Mouse (Mus musculus): ENCODE data around the gene St6galnac3.

The St6galnac3 gene

DNA sequence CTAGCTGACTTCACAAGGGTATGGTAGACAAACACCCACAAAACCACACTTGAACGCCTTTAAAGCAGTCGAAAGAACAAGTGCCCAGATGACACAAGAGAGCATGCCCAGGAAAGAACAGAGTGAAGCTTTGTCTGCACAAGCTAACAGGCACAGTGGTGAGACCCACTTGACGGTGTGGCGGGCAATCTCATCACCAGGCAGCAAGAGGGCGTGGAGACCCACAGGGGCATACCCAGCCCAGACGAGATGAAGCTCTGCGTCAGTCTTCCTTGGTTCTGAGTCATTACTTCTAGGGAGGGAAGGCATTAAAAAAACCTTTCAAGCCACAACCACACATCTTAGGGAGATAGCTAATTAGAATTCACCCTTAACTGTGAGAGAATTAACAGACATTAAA lies 79.2 kb downstream of the St6galnac3 start:
- no peak for DNase-seq

DNA sequence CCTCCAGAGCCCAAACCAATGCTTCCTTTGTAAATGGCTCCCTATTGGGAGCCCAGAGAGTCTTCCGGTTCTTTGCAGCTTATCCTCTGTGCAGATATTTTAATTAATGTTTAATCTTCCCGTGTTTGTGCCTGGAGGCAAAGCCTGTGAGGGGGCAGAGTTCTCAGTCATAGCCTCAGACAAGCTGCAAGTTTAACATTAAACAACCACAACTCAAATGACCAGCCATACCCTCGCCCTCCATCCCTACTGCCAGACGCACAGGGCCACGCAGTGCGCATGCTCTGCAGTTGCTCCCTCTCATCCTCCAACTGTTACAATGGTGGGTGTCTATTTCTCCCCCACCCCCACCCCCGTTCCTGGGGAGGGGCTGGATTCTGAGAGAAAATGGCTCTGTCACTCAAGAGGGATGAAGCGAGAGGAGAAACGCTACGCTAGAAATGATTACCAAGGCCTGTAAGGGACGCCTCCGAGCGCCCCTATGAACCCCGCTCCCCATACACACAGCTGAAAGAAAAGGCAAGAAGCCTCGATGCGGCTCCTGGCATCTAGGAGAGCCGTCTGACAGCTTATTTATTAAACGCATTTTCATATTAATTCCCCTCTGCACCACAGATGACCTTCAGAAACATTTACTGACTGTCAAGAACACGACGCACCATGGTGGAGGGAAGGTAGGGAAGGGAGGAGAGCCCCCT lies 81.0 kb downstream of the St6galnac3 start:
- peak; percentile 70 for DNase-seq

DNA sequence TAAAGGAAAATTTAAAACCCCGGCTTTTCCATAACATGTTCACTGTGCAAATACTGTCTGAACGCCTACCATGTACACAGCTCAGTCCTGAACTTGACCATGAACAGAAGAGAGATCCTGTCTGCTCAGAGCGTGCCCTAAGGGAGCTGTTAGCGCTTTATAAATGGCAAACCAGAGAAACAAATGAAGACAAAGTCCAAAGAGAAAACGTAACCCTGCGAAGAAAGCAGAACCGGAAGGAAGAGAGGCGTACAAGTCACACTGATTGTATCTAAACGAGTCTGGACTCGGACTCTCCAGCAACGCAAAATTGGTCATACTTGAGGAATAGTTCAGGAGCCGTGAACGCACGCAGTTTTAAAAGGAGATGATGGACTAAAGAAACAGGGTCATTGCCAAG lies 82.1 kb downstream of the St6galnac3 start:
- no peak for DNase-seq

DNA sequence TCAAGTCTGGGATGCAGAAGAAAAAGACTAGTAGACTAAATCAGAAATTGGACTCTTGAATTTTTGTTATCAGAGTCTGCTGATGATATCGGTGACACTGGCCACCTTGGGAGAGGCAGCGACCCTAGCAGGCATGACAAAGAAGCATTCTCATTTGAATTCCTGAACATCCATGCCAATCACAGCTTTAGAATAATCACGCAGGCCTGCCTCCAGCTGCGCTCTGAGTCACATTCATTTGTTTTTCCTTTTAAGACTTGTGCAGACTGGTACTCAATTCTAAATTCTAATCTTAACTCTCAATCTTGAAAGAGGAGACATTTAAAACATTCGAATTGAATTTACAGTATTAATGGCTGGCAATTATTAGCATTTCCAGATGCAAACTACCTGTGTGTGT lies 83.2 kb downstream of the St6galnac3 start:
- DNase-seq, result no peak

DNA sequence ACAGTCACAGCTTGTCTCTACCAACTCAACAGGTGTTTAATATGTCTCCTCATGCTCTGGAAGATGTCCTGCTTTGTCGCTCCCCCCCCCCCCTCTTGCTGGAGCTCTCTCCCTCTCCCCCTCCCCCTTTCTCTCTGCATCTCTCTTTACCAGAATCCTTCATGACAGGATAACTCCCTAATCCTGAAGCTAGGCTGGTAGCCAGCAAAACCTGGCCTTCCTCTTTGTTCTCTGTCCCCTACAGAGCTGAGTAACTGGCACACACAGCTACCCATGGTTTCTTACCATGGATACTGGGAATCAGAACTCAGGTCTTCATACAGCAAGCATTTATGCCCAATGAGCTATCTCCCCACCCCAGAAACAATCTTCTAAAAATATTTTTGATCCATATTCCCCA lies 87.6 kb downstream of the St6galnac3 start:
- DNase-seq, result no peak

DNA sequence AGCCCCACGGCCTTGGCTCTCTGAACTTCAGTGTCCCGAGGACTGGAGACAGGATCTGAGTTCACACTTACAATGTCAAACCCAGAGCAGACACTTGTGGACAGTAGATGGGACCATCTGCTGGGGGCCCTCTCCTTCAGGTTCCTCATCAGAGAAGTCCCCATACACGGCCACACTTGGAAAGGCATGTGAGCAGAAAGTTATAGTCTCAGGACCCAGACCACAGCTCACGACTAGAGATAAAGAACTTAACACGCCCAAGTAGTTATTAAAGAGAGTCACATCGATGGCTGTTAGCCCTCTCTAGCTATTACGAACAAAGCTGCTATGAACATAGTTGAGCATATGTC lies 88.2 kb downstream of the St6galnac3 start:
- DNase-seq, result no peak

DNA sequence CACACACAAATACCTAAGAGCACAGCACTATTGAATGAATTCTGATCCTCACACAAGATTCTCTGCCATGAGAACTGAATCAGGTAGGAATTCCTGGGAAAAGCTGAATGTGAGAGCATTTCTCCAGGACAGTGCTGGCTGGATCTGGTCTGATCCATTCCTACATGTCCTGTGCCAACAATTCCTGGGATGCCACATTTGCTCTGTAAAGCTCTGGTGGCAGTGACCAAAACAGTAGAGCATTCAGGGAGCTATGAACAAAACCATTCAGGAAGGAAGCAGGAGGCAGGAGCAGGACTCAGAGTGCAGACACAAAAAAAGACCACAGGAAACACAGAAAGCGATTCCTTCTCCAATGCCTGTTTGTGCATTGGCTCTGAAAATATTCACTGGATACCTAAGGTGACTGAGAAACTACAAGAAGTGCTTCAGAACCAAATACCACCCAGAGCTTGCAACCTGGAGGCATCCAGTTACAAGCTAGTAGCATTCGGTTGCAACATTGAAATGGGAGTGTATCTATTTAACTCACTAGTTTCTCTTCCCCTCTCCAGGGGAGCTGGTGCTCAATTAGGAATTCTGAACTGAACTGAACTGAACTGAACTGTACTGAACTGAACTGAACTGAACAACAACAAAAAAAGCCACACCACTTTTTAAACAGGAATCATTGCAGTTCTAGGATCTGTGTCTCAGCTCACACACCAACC lies 88.7 kb downstream of the St6galnac3 start:
- DNase-seq, result no peak

DNA sequence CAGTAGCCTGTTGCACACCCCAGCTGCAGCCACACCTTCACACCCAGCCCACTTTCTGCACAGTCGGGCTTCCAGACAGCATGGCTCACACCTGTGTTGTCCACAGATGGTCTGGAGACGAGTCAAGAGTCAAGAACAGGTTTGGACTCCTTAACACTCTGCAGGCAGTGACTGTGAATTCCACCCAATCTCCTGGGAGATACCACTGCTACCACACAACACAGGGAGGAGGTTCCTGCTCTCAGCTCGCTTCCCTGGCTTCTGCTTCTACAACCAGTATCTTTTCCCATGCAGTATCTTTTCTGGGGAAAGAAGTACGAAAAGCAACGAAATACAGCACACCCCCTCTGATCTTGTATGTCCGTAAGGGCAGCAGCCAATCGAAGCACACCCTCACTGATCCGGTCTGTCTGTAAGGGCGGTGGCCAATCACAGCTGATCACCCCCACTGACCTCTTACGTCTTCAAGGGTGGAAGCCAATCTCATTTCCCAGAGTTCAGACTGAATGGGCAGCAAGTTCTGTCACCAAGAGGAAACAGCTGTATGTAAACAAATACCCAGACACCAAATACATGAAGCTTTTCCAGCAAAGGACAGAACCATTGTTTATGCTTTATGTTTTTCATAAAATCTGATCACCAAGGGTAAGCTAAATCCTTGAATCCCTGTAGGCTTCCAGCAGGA lies 92.8 kb downstream of the St6galnac3 start:
- DNase-seq, result no peak

DNA sequence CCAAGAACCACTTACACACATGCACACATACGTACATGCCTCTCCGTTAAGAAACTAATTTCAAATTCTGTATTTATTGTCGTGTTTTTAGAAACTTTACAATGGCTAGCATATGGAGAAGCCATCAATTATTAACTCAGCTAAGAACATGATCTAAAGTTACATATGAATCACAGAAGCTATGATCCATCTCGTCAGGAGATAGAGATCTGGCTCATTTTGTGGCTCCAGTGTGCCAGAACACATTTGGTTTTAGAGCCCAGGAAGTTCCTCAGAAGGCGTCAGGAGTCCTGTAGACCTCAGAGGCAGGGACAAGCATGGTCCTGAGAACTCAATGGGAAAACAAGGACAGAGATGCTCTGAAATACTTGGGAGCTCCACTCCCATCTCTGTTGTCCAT lies 98.7 kb downstream of the St6galnac3 start:
- DNase-seq, result no peak

DNA sequence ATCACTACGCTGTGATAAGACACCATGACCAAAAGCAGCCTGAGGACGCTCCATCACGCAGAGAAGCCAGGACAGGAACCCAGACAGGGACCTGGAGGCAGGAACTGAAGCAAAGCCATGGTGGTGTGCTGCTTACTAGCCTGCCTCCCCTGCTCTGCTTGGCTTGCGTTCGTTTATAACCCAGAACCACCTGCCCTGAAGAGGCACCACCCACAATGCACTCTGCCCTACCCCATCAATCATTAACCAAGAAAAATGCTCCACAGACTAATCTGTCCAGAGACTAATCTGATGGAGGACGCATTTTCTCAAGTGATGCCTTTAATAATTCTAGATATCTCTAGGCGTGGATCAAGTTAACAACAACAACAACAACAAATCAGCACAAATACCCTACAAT lies 106.0 kb downstream of the St6galnac3 start:
- DNase-seq, result no peak

DNA sequence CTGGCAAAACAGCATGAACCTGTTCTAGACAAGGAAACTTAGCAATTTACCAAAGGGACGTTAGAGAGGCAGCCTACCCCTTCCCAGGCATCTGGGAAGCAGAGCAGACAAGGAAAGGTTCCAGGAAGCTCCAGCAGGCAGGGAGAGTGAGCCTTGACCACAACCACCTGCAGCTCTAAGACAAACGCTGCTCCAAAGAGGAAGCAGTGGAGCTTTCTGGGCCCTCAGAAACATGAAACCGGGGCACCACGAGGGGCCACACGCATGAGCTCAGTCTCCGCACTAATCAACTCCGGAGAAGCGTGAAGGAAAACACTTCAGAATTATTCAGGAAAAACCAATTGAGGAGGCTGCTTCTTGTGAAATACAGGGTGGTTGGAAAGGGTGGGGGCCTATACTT lies 108.1 kb downstream of the St6galnac3 start:
- DNase-seq, result no peak

DNA sequence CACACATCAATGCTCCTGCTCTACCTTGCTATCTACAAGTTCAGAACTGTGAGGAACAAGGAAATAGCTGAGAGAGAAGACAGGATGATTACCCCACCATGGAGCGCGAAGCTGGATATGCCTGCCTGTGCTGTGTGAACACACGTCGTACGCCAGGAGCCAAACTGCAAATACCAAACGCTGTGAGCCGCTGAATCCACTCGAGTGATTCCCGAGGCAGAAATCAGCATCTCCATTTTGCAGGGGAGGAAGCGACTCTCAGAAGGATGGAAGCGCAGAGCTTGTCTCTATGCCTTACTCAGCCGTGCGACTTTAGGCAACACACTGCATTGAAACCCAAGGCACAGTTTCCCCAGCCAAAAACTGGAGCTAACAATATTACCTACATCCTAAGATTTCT lies 114.7 kb downstream of the St6galnac3 start:
- no peak for DNase-seq

DNA sequence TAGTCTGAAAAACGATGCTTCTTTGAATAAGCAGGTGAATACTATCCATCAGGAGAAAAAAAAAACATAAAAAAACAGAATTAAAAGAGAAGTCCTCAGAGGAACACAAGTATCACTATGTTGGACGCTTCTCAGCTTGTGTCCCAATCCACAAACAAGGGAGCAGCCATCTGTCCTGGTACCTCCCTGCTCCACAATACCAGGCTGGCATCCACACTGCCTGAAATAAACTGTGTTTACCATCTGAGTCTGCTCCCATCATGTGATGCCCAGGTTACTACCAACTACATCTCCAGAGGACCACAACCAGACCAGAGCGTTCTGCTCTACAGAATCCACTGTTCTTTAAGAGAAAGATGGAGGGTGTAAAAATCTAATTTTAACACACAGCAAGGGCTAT lies 118.6 kb downstream of the St6galnac3 start:
- DNase-seq, result no peak

DNA sequence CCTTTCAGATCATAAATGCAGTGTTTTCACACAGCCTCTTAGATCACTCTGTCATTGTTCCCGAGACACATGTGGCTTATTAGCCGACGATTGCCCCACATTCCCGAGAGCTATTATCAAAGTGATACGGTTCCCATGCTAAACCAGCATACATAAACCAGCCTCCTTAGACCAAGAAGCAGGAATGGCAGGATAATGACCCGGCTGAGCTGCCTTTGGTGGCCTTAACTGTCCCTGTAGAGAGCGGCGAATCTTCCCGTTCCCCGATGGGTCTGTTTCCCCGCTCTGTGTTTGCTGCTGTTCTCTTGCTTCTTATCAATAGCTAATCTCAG lies 119.2 kb downstream of the St6galnac3 start:
- no peak for DNase-seq

DNA sequence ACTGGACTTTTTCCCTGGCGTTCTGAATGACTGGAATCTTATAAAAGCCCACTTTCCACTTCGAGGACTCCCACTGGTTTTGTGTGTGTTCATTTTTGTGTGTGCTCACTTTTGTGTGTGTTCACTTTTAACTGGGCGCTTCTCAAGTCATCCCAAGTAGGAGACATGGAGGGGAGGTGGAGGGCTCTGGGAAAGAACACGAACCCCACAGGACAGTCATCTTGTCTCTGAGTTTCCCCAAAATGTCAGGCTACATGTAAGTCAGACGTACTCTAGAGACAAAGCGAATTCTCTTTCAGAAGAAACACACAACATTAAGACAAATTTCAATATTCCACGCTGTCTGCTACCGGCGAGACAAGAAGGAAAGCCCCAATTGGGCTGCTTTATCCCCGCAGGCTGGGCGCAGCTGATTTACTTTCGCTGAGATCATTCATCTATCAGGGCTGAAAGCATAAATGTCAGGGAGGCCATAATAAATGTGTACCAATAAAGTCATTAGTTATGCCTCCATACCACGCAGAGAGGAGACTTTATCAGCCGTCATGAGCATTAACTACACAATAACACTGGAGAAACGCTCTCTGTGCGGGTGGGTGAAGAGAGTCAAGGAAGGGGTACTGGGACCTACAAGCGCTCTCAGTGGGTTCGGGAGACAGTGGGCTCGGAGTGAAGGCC lies 119.7 kb downstream of the St6galnac3 start:
- no peak for DNase-seq

DNA sequence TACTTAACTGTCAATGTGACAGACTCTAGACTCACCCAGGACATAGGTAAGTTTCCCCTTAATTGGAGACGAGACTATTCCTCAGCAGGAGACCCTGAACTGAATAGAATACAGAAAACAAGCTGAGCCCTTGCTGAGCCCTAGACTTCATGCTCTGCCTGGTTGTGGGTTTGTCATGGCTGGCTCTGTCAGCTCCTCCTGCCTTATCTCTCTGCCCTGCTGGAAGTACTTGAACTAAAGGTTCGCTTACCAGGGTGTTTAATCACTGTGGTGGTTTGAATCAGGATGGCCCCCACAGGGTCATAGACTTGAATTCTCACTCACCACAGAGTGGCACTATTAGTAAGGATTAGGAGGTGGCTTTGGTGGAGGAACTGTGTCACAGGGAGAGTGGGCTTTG lies 125.8 kb downstream of the St6galnac3 start:
- no peak for DNase-seq

DNA sequence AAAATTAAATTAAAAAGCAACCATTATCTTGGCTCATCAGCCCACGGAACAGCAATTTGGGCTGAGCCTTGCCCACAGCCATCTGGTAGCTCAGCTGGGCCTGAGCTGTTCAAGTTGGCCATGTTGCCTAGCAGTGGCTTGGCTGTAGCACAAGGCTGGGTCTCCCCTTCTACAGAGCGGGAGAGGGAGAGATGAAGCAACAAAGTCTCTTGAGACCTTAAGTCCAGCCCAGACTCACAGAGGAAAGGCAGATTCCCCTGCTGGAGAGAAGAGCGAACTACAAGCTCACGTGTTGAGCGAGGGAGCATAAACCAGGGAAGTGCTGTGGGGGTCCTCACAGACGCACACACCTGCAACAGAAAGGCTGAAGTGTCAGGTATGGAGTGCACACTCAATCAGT lies 126.3 kb downstream of the St6galnac3 start:
- DNase-seq, result no peak

DNA sequence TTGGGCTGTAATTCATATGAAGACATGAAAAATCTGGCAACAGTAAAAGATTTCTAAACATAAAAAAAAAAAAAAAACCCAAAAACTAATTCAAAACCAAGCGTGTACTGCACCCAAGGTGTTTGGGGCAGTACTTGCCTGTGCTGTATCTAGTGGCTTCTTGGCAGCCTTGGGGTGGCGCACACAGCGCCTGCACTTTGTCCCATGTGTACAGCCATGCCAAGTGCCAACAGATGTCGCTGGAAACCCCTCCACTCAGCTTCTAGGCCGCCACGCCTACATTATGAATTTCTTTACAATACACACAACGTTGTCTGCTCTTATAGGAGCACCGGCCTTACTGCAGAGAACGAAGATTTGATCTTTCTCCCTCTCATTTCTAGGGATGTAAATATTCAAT lies 130.4 kb downstream of the St6galnac3 start:
- no peak for DNase-seq

DNA sequence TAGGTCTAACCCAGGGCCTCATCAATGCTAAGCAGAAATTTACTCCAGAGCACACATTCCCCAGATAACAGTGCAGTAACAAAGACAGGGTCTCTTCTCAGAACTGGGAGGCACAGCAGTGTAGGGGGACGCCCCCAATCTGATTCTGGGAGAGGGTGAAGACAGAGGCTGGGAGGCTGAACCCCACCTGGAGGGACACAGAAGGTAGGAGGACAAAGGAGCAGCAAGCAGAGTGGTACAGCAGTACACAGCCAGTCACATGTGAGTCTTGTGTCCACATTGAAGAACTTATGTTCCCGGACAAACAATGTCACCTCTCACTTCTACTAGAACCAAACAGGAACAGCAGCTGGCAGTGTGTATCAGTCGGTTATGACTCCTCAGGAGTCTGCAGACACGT lies 131.0 kb downstream of the St6galnac3 start:
- no peak for DNase-seq

DNA sequence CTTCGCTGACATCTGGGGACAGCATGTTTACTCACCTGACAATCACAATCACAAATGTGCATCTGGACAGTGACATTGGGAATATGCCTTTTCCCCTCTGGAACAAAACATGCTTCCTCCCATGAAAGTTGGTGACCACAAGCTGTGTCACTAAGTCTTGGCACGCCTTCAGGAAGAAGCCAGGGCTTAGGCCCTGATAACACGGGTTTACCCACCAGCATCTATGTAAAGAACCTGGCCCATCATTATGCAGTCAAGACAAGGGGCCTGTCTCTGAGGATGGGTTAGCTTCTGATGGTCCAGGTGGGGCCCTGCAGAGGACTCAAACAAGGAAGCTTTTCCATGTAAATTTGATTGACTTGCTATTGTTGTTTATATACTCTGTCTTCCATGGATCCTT lies 131.9 kb downstream of the St6galnac3 start:
- no peak for DNase-seq

DNA sequence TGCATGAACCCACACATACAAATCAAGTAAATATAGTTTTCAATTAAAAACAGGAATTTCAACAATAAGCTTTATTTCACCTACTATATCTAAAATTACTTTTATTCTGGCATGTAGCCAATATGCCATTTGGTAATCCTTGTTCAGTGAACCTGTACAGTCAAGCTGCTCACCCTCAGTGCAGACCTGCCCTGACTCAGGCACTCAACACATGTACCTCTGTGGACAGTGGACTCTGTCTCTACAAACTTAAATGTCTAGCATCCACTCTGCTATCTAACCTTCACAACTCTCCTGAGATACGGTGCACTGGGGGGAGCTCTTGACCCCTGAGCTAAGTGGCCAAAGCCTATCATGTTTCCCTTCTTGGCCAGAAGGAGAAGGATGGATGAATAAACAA lies 137.4 kb downstream of the St6galnac3 start:
- DNase-seq, result no peak

DNA sequence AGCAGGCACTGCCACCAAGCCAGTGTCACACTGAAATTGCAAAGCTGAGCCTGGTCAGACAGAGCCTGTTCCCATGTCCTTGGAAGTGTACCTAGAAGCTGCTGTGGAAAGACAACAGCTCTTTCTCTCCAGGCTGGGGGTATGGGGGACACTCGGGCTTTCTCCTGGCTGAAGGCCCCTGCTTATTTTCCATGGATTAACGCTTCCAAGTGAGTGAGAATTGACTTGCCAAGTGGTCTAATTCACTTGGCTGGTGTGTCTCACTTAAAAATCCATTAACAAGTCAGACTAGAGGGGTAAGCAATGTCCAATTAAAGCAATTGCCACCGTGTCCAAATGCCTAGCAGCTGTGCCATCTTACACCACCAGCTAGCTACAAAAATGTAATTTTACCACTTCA lies 140.1 kb downstream of the St6galnac3 start:
- DNase-seq, result no peak

DNA sequence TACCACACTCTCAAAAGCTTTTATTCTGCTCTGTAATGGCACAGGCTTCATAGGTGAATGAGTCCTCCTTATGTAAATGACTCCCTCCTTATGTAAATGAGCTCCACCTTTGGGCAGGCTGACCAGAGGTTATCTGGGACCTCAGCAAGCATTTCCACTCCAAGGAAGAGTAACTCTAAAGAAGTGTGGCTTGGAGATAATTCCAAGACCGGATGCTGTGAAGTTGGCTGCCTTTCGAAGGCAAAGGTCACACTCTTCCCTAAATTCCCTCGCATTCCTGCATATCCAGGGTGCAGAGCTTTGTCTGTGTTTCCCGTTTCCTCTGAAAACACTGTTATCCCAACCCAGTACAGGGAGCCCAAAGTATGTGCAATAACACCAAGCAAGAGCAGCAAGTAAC lies 142.9 kb downstream of the St6galnac3 start:
- peak; percentile 20 for DNase-seq

DNA sequence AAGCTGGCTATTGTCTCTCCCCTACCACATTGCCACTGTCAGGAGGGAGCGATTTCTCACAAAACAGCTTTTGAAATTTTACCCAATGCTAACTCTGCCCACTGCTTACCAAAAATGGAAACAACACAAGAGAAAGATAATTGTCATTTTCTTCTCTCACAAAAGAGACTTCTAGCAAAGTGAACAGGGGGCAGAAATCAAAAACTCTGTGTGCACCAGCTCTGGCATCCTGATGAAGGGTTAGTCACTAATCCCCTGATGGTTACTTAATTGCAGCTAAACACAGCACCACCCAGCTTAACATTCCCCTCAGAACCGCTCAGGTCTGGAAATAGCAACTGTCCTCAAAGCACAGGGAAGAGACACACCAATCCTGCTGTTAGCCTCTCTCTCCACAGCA lies 144.3 kb downstream of the St6galnac3 start:
- DNase-seq, result no peak

Data from kidney, postnatal 10 days (tissue).